Mouse (Mus musculus): ENCODE results near the gene Fam161a.

- TF ChIP-seq CTCF (IDR thresholded peaks at IDR 0.05; ENCODE audit: borderline replicate concordance, insufficient read depth, low read depth, low read length) (no peak), POLR2A (IDR thresholded peaks at IDR 0.05; ENCODE audit: borderline replicate concordance, insufficient read depth, low read length) (no peak)
Observed at GRCm38 (mm10) chr11:23008824-23009200, 1.5 kb downstream of the Fam161a start.
